Mouse (Mus musculus) G1E-ER4 (cell line): ENCODE results near the gene Arfgap1. TPM values are rescaled to one million over a fixed set of nuclear protein-coding genes. Genes with fewer than 3 reads are reported as not detected.

Source experiments
- GATA1 ChIP-seq: IDR thresholded peaks from one replicate; pipeline ENCODE4 v1.8.0; 2012; ENCODE audit warnings: low read length, inconsistent platforms
- polyA plus RNA-seq: library from polyadenylated mRNA; stranded (reverse); fragments of >175 nt; gene quantifications from 2 replicates; pipeline ENCODE4 v1.2.3, GENCODE M21; 2012

Arfgap1 gene
- 31.0 and 35.0 TPM in 2 replicates for polyA plus RNA-seq

DNA sequence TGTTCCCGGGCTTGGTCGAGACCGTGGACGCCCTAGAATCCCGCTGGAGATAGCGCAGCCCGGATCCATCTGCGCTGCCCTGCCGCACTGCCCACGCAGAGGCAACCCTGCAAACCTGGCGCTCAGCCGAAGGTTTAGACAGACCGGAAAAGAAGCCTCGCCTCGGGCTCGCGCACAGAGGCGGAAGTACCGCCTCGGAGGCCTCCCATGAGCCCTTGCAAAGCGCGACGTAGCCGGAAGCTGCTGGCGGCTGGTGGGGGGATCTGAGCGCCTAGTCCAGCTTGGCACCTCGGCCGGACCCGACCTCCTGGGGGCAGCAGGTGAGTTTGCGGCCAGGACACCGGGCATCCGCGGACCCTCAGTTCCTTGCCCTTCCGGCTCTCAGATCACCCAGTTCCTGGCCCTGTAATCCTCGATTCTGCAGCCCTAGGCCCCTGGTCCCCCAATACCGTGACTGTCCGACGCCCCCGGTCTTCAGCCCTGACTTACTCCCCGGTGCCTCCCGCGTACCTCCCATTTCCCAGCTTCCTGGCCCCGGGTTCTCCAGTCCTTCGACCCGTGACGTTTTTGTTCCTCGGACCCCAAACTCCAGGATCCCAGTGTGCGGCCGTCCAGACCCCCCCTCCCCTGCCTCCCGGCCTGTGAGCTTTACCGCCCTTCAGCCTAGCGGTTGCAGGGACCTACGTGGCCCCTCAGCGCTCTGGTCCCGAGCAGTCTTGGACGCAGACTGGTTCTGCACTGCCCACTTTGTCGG, at the start of gene Arfgap1:
Gene Arfgap1 (plus strand): TSS at position 216 of the 754 bp plus-strand sequence.
- TF ChIP-seq GATA1, result no peak

DNA sequence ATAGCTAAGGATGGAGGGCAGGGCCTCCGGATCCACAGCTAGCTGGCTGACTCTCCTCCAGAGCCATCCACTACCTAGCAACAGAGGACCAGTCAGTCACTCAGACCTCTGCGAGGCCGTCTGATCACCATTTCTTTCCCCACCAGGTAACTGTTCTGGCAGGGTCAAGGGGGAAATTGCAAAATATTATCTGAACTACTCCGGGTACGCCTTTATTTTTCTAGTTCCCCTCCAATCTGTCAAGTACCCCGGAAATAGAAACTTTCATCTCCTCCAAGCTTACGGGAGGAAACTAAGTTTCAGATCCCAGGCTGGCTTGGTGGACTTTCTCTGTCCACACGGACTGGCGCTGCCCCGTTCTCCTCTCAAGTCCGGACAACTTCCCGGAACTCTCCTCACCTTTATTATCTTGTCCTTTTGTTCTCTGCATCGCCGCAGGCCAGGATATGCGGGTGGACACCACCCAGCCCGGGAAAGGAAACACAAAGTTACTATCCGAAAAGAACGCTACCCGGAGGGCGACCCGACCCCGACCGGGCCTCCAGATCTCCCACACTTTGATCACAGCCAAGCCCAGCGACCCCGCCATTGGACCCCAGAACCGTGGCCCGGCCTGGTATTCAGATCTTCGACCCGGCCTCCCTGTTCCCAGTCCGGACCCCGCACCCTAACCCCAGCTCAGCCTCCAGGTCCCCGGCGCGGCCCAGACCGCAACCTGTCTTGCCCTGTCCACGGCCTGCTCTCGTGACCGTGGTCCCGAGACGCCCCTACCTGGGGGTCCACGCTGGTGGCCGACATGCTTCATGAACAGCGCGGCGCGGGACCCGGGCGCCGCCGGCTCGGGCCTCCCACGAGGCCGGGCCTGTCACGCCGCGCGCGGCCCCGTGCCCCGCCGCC, 46.9 kb upstream of the Arfgap1 start:
- TF ChIP-seq GATA1, result no peak

DNA sequence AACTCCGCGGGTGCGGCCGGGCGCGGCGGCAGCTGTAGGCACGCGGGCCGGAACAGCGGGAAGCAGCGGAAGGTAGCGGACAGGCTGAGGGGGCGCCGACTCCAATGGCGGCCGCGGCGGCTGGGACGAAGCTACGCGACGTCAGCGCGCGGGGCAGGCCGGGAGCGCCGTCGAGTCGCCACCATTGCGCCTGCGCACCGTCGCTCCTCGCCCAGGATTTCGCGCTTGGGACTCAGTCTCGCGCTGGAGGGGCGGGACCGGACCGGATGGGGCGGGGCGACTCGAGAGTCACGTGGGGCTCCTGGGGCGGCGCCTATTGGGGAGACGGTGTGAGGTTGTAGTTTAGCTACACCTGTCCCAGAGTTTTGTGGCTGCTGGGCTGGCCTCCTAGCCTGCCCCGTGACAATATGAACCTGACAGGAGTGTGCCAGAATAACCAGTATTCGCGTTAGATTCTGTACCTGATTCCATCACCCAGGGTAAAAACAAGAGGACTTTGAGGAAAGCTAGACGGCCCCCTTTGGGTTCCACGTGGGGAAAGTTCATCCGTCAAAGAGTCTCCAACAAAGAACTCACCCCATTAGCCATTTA, 46.1 kb upstream of the Arfgap1 start, which contains the start of gene Ythdf1:
Gene Ythdf1 (minus strand): TSS at position 140 of the 591 bp plus-strand sequence.
- no peak for TF ChIP-seq GATA1

DNA sequence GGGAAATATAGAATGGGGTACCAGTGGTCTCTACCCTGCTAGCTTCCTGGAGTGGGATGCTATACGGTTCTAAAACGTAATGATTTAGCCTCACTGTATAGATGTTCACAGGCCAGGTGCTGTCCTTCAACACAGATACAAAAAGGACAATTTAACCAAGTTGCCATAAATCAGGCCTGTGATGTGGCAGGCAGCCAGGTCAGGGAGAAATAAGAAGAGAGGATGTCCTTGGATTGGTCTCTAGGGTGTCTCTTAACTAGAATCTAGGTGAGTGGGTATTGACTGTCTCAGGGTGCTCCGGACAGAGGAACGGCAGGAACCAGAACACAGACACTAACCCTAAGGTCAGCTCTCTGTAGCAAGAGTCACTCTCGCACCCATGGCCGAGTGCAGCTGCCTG, 44.3 kb upstream of the Arfgap1 start:
- no peak for TF ChIP-seq GATA1

DNA sequence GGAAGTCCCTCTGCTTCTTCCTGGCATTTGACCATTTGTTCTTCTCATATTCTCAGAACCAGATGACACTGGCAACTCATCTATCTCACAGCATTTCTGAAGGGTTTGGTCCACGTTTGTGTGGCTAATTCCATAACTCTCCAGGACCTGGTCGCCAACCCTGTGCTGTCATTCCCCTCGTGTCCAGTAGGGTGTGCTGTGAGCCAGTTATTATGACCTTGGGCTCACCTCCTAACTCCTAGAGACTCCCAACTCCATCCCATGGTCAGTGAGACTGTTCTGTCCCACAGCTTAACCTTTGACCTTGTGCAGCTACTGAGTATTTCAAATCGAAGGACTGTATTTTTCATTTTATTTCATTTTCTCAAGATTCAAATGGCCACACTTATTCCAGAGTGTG, 41.8 kb upstream of the Arfgap1 start:
- TF ChIP-seq GATA1, result no peak

DNA sequence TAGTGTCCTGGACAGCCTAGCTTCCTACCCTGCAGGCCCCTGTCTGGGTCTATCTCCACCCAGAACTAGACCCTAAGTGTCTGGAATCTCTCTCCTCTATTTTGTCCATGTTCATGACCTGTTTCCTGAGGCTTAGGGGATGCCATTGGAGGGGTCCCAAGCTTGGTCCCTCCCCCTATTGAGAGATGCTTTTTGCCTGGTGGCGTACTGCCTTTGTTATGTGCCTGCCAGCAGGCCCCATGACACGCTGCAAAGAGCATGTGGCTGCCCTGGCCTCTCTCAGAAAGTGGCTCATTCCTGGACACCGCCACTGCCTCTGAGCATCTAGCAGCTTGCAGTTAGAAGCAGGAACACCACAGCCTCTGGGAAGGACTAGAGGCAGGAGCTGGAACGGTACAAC, 38.3 kb upstream of the Arfgap1 start, which contains the start of gene Birc7:
Gene Birc7 (plus strand): TSS at position 301 of the 400 bp plus-strand sequence.
- no peak for TF ChIP-seq GATA1

DNA sequence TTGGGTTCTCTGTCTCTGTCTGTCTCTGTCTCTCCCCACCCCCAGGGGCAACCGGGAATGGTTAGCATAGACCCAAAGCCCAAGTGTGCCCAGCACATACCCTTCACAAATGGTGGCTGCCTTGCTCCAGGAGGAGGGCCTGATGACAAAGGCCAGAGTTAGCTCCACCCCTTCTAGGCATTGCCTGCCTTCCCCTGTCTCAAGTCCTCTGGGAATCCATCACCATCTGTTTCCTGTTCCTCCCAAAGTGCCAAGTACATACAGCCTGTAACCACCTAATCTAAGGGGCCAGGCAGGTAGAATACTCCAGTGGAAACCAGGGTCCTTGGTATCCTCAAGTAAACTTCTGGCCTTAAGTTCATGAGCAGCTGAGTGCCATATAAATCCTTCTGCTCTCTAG, 34.6 kb upstream of the Arfgap1 start:
- no peak for TF ChIP-seq GATA1

DNA sequence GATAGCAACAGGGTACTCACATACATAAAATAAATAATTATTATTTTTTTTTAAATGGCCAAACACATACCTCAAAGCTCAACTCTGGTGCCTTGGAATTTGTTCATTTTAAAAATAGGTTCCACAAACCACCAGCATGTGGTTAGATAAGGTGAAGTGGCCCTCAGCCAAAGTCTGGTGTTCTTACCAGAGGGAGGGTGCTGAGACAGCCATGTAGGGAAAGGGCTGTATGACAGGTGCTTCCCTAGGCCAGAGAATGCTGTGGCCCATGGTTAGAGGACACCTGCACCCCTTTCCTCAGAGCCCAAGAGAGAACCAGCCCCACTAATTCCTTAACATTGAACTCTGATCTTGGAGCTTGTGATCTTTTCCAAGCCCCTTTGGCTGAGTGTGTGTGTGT, 26.8 kb upstream of the Arfgap1 start:
- no peak for TF ChIP-seq GATA1

DNA sequence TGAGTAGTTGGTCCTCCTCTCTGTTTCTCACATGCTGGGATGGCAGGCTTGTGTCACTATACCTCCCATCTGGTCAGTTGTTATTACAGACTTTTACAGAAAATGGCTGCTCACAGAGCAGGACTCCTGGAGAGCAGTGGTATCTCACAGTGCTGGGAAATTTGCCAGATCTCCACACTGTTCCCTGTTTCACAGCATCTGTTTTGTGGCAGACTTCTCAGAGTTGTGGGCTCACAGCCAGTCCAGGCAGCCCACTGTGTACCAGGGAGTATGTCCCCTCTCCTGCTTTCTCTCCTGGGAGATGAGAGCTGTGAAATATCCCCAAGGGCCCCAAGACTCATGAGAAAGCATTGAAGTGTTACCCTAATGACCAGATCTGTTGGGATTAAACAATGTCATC, 25.2 kb upstream of the Arfgap1 start:
- no peak for TF ChIP-seq GATA1

DNA sequence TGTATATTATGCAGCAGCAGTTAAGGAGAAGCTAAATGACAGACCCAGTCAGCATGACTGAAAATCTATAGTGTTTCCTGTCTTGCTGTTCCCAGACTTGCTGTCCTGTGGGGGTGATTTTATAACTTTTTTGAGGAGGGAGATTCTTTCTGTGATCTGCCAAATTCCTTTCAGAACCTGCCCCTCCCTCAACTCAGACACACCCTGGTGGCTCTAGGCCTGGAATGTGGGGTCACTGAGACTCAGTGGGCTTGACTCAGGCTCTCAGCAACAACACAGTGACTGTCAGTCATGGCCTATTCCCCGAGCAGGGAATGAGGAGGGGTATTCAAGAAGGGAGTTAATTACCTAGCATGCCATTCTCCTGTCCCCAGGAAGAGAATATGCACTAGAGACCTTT, 17.1 kb upstream of the Arfgap1 start:
- TF ChIP-seq GATA1, result no peak

DNA sequence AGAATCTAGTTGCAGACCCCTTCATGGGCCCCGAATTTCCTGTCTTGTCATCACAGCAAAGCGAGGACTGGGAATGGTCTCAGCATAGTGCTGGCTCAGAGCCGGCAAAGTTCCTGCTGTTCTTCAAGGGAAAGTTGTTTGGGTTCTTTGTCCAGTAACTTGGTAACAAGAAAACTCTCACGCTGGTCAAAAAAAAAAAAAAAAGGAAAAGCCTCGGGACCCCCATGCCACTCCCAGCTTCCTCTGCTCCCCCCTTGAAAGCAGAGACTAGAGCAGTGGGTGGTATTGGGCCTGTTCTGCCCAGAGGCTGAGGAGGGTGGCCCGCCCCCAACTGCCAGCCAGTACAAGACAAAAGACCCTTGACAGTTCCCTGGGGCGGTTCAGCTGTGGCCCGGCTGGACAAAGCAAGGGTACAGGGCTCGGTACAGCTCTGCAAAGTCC, 14.3 kb upstream of the Arfgap1 start:
- TF ChIP-seq GATA1, result no peak

DNA sequence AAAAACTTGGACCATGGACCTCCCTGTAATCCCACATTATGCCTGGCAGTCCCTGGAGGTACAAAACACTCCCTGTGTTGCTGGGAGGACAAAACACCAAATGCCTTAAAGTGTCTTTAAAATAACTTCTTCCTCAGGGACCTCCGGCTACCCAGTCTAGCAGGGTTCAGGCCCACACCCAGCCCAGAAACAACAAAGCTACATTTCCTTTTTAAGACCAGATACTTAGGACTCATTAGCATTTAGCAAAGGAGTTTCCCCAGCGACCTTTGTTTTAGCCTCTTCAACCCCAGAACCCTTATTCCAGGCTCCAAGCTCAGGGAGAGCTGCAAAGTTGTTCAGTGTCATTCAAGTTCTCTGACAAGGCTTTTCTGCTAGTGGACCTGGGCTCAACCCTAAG, 13.4 kb upstream of the Arfgap1 start:
- no peak for TF ChIP-seq GATA1

DNA sequence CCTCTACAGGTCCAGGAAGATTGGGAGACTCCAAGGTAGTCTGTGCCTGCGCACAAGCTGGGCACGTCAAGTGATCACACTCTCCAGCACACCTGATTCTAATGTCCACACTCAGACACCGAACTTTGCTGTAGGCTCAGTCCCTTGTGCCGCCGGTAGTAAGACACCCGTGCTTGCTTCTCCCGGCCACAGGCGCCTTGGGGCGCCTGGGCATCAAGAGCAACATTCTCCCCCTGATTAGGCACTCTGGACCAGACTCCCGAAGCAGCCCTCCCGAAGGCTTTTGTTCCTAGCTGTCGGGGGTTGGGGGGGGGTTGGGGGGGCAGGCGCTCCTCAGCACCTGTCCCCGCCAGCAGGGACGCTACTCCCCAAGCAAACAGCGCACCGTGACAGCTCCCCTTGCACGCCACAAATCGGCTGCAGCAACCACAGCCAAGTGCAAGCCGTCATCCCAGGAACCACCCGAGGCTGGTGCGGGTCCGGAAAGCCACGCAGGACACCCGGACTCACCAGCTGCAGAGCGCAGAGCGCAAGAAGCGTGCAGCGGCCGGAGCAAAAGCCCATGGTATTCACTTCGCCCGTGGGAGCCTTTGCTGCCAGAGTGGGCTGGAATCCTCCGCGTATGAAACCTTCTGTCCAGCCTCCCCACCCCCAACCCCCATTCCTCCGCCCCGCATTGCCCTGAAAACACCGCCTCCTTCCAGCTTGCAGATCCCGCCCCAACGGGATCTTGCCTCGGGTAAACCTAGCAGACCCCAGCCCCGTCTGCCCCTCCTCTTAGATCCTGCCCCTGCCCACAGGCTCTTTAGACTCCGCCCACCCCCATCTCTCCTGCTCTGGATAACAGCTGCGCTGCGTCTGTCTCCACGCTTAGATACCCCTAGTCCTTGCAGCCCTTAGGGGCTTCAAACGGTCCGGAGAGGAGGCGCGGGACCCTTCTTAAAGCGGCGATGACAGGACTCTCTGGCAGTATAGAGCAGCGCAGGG, 12.7 kb upstream of the Arfgap1 start, which contains the start of gene Nkain4:
Gene Nkain4 (minus strand): TSS at position 639 of the 987 bp plus-strand sequence.
- TF ChIP-seq GATA1, result no peak

DNA sequence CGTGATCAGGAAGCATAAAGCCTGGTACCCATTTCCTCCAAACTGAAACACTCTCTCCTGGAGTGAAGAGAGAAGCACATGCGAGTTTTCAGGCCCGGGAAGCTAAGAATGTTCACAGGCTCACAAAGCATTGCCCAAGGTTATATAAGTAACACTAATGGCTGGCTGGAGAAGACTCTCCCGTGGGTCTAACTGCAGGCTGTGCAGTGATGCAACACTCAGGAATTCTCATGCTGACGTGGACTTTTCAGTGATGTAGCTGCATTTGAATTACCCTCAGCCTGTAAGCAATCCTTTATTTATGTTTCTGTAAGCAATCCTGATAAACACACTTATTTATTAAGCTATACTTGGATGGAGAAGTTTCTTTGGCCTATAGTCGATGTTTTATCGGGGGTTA, 7.4 kb upstream of the Arfgap1 start:
- TF ChIP-seq GATA1, result no peak

DNA sequence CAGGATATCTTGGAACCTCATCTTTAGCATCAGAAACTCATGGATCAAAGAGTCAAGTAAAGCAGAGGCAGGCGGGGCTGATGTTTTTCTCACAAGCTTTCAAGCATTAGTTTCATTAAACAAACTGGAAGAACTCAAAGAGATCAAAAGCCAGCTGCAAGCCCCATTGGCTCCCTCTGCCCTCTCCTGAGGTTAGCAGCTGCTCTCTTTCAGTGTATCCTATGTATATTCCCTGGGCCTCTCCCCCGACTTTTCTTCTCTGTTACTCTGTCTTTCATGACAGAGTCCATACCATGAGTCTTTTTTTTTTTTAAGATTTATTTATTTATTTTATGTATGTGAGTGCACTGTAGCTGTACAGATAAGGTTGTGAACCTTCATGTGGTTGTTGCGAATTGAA, 6.8 kb upstream of the Arfgap1 start:
- no peak for TF ChIP-seq GATA1
